Comparison of ENCODE assay signal across 14 mouse cellular contexts in the genomic region with DNA sequence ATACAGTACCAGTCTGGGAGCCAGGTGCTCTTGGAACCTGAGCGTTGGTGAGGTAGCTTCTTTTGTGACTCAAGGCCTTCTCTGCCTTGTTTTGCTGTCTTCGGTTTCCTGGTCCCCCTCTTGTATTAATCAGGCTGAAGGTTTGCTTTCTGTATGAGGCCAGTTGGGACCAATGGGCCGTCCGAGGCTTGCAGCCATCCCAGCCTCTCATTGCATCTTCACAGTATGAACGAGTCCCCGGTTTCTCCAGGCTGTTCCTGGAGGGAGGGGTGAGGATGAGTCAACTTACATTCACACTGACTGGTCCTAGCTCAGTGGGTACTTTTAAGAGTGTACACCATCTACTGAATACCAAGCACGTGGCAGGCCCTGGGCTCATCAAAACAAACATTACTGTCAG. TPM values are rescaled to one million over a fixed set of nuclear protein-coding genes. Genes with fewer than 3 reads are reported as not detected.
A peak's percentile ranks its signal among the peaks of the same experiment; 100 is the strongest.
DNase-seq lines count a peak whose midpoint lies in the region; ATAC-seq lines count a peak whose summit lies in the region.
"Had no signal": no experiment of that assay in that cellular context is flagged by ENCODE, and none has a peak within 500 bp of the region (broad histone marks: within the 10 kb centered on the region; RNA-seq: fewer than 3 reads in every experiment).

No protein-coding gene starts in this region.

- H3K4me2 ChIP-seq in forebrain, embryonic 13.5 days, result peak overlapping the region; percentile 98
- H3K4me2 ChIP-seq in forebrain, embryonic 15.5 days (replicated peaks), result no peak overlapping the region
- H3K4me2 ChIP-seq in hindbrain, embryonic 15.5 days, result peak overlapping the region; percentile 98; the same call in 1 of the 2 replicates
- H3K4me2 ChIP-seq in hindbrain, embryonic 11.5 days (replicated peaks; ENCODE audit: low read depth, low read length), result no peak overlapping the region
- no peak overlapping the region for H3K4me2 ChIP-seq in midbrain, embryonic 13.5 days (replicated peaks)
- H3K4me2 ChIP-seq in midbrain, embryonic 14.5 days (ENCODE audit: low read length), result no peak overlapping the region
- H3K4me2 ChIP-seq in limb, embryonic 13.5 days (replicated peaks), result peak overlapping the region; percentile 98

- H3K9ac ChIP-seq in forebrain, embryonic 13.5 days, result no peak overlapping the region
- H3K9ac ChIP-seq in forebrain, embryonic 15.5 days (replicated peaks), result no peak overlapping the region
- H3K9ac ChIP-seq in hindbrain, embryonic 15.5 days, result no peak overlapping the region
- no peak overlapping the region for H3K9ac ChIP-seq in hindbrain, embryonic 11.5 days (ENCODE audit: low read depth, low read length)
- no peak overlapping the region for H3K9ac ChIP-seq in midbrain, embryonic 13.5 days (replicated peaks)
- no peak overlapping the region for H3K9ac ChIP-seq in midbrain, embryonic 14.5 days (replicated peaks; ENCODE audit: low read length)
- H3K9ac ChIP-seq in limb, embryonic 13.5 days, result no peak overlapping the region
- H3K9ac ChIP-seq: liver, embryonic 14.5 days had no signal

- no peak overlapping the region for H3K27ac ChIP-seq in forebrain, embryonic 13.5 days
- H3K27ac ChIP-seq in forebrain, embryonic 15.5 days (replicated peaks), result no peak overlapping the region
- H3K27ac ChIP-seq in hindbrain, embryonic 15.5 days (replicated peaks), result no peak overlapping the region
- no peak overlapping the region for H3K27ac ChIP-seq in hindbrain, embryonic 11.5 days (ENCODE audit: low read depth, low read length)
- H3K27ac ChIP-seq in midbrain, embryonic 13.5 days, result no peak overlapping the region
- H3K27ac ChIP-seq in midbrain, embryonic 14.5 days (replicated peaks; ENCODE audit: low read depth, low read length), result no peak overlapping the region
- no peak overlapping the region for H3K27ac ChIP-seq in limb, embryonic 13.5 days
- H3K27ac ChIP-seq: liver, embryonic 14.5 days had no signal

- no peak for DNase-seq in hindbrain, embryonic 11.5 days (ENCODE audit: low spot score)
- no peak for DNase-seq in midbrain, embryonic 14.5 days
- DNase-seq in cerebellum, adult 9-11 months, result no peak
- DNase-seq: cerebellum, postnatal 36 days; kidney, postnatal 10 days; lung, postnatal 36 days; retina, postnatal 1 day; thymus, adult 2 months had no signal

- peak overlapping the region; percentile 61; the same call in 1 of the 2 replicates for H3K4me3 ChIP-seq in forebrain, embryonic 13.5 days
- no peak overlapping the region for H3K4me3 ChIP-seq in forebrain, embryonic 15.5 days
- H3K4me3 ChIP-seq in hindbrain, embryonic 15.5 days, result no peak overlapping the region
- no peak overlapping the region for H3K4me3 ChIP-seq in hindbrain, embryonic 11.5 days (ENCODE audit: low read depth, low read length)
- peak overlapping the region; percentile 63; the same call in 1 of the 2 replicates for H3K4me3 ChIP-seq in midbrain, embryonic 13.5 days (replicated peaks)
- no peak overlapping the region for H3K4me3 ChIP-seq in midbrain, embryonic 14.5 days (replicated peaks; ENCODE audit: low read depth, low read length)
- peak overlapping the region; percentile 65; the same call in 1 of the 2 replicates for H3K4me3 ChIP-seq in limb, embryonic 13.5 days

- H3K4me1 ChIP-seq in forebrain, embryonic 13.5 days, result peaks cover 18% of the 10 kb centered on the region
- H3K4me1 ChIP-seq in forebrain, embryonic 15.5 days, result peaks cover 9% of the 10 kb centered on the region
- H3K4me1 ChIP-seq in hindbrain, embryonic 15.5 days (replicated peaks), result peaks cover 13% of the 10 kb centered on the region
- H3K4me1 ChIP-seq in hindbrain, embryonic 11.5 days (replicated peaks; ENCODE audit: control insufficient read depth, insufficient read depth, low read length), result peaks cover 2% of the 10 kb centered on the region; the same call in 1 of the 2 replicates
- H3K4me1 ChIP-seq in midbrain, embryonic 13.5 days (replicated peaks), result peaks cover 18% of the 10 kb centered on the region
- peaks cover 6% of the 10 kb centered on the region; the same call in 1 of the 2 replicates for H3K4me1 ChIP-seq in midbrain, embryonic 14.5 days (ENCODE audit: control insufficient read depth, insufficient read depth, low read length)
- peaks cover 32% of the 10 kb centered on the region for H3K4me1 ChIP-seq in limb, embryonic 13.5 days

- 0 out of 2 replicates have a peak, but pooled peaks have one; percentile 19 for ATAC-seq in forebrain, embryonic 13.5 days
- no peak for ATAC-seq in forebrain, embryonic 15.5 days (replicated peaks)
- ATAC-seq in hindbrain, embryonic 15.5 days (ENCODE audit: low FRiP score, low read depth), result no peak
- ATAC-seq in hindbrain, embryonic 11.5 days (ENCODE audit: low FRiP score), result no peak
- no peak for ATAC-seq in midbrain, embryonic 13.5 days
- ATAC-seq in midbrain, embryonic 14.5 days (ENCODE audit: low FRiP score, low TSS enrichment), result no peak
- no peak for ATAC-seq in limb, embryonic 13.5 days (ENCODE audit: low FRiP score, low read depth)

- no peaks in the 10 kb centered on the region for H3K36me3 ChIP-seq in forebrain, embryonic 13.5 days (ENCODE audit: poor library complexity, severe bottlenecking)
- no peaks in the 10 kb centered on the region for H3K36me3 ChIP-seq in forebrain, embryonic 15.5 days
- H3K36me3 ChIP-seq in hindbrain, embryonic 15.5 days, result no peaks in the 10 kb centered on the region
- no peaks in the 10 kb centered on the region for H3K36me3 ChIP-seq in hindbrain, embryonic 11.5 days (ENCODE audit: control insufficient read depth, insufficient read depth, low read length)
- no peaks in the 10 kb centered on the region for H3K36me3 ChIP-seq in midbrain, embryonic 13.5 days
- H3K36me3 ChIP-seq in midbrain, embryonic 14.5 days (ENCODE audit: control insufficient read depth, insufficient read depth, low read length), result no peaks in the 10 kb centered on the region
- H3K36me3 ChIP-seq in limb, embryonic 13.5 days, result no peaks in the 10 kb centered on the region

- no peaks in the 10 kb centered on the region for H3K9me3 ChIP-seq in forebrain, embryonic 13.5 days (replicated peaks)
- H3K9me3 ChIP-seq in forebrain, embryonic 15.5 days, result no peaks in the 10 kb centered on the region
- H3K9me3 ChIP-seq in hindbrain, embryonic 15.5 days, result no peaks in the 10 kb centered on the region
- H3K9me3 ChIP-seq in hindbrain, embryonic 11.5 days (ENCODE audit: control insufficient read depth, low read length), result no peaks in the 10 kb centered on the region
- H3K9me3 ChIP-seq in midbrain, embryonic 13.5 days, result no peaks in the 10 kb centered on the region
- H3K9me3 ChIP-seq in midbrain, embryonic 14.5 days (ENCODE audit: control insufficient read depth, low read length), result no peaks in the 10 kb centered on the region
- no peaks in the 10 kb centered on the region for H3K9me3 ChIP-seq in limb, embryonic 13.5 days

- 62% methylated on average over 7 of the region's 7 CpGs for WGBS in forebrain, embryonic 13.5 days
- WGBS in forebrain, embryonic 15.5 days, result 63% methylated on average over 7 of the region's 7 CpGs
- WGBS in hindbrain, embryonic 15.5 days, result 57% methylated on average over 7 of the region's 7 CpGs
- 61% methylated on average over 7 of the region's 7 CpGs for WGBS in hindbrain, embryonic 11.5 days
- 58% methylated on average over 7 of the region's 7 CpGs for WGBS in midbrain, embryonic 13.5 days
- 61% methylated on average over 7 of the region's 7 CpGs for WGBS in midbrain, embryonic 14.5 days
- WGBS in limb, embryonic 13.5 days, result 65% methylated on average over 7 of the region's 7 CpGs

- peaks cover 53% of the 10 kb centered on the region for H3K27me3 ChIP-seq in forebrain, embryonic 13.5 days
- peaks cover 31% of the 10 kb centered on the region for H3K27me3 ChIP-seq in forebrain, embryonic 15.5 days
- H3K27me3 ChIP-seq in hindbrain, embryonic 15.5 days, result peaks cover 44% of the 10 kb centered on the region
- peaks cover 23% of the 10 kb centered on the region for H3K27me3 ChIP-seq in hindbrain, embryonic 11.5 days (ENCODE audit: control insufficient read depth, insufficient read depth, low read length)
- H3K27me3 ChIP-seq in midbrain, embryonic 13.5 days, result peaks cover 64% of the 10 kb centered on the region
- peaks cover 26% of the 10 kb centered on the region for H3K27me3 ChIP-seq in midbrain, embryonic 14.5 days (ENCODE audit: control insufficient read depth, insufficient read depth, low read length)
- H3K27me3 ChIP-seq in limb, embryonic 13.5 days, result peaks cover 63% of the 10 kb centered on the region

RNA-seq across cellular contexts. Expression of a gene that starts 0.6 kb away (rescaled TPM):
- polyA plus RNA-seq in forebrain, embryonic 13.5 days (2015; fragmentation: Nextera tagmentation; extraction: Ambion mirVana), result 1.1 TPM in 2 replicates
- polyA plus RNA-seq in forebrain, embryonic 15.5 days (2015; fragmentation: Nextera tagmentation; extraction: Ambion mirVana), result 0.71 and 1.0 TPM in 2 replicates
- polyA plus RNA-seq in hindbrain, embryonic 15.5 days (2015; fragmentation: Nextera tagmentation; extraction: Ambion mirVana), result 1.0 and 1.8 TPM in 2 replicates
- 1.1 and 2.4 TPM in 2 replicates for polyA plus RNA-seq in hindbrain, embryonic 11.5 days (2014; fragmentation: Nextera tagmentation; extraction: Ambion mirVana)
- 0.52 and 0.74 TPM in 2 replicates for polyA plus RNA-seq in midbrain, embryonic 13.5 days (2015; fragmentation: Nextera tagmentation; extraction: Ambion mirVana)
- 0.92 and 1.3 TPM in 2 replicates for polyA plus RNA-seq in midbrain, embryonic 14.5 days (2014; fragmentation: Nextera tagmentation; extraction: Ambion mirVana)
- polyA plus RNA-seq in limb, embryonic 13.5 days (2015; fragmentation: Nextera tagmentation; extraction: Ambion mirVana), result 7.4 and 8.0 TPM in 2 replicates

Comparison
In these comparisons a context has a peak if more than half of its experiments do, and no peak if none do; other contexts are left out.
1. H3K4me2 ChIP-seq: peak in forebrain, embryonic 13.5 days (single experiment), hindbrain, embryonic 15.5 days (single experiment) and limb, embryonic 13.5 days (single experiment); none in forebrain, embryonic 15.5 days (single experiment), hindbrain, embryonic 11.5 days (single experiment), midbrain, embryonic 13.5 days (single experiment) and midbrain, embryonic 14.5 days (single experiment).
2. H3K4me3 ChIP-seq: peak in forebrain, embryonic 13.5 days (single experiment), midbrain, embryonic 13.5 days (single experiment) and limb, embryonic 13.5 days (single experiment); none in forebrain, embryonic 15.5 days (single experiment), hindbrain, embryonic 15.5 days (single experiment), hindbrain, embryonic 11.5 days (single experiment) and midbrain, embryonic 14.5 days (single experiment).